Mouse (Mus musculus) urinary bladder, postnatal 36 days (tissue): ENCODE results near the gene Ugt1a7c.
"Not testable (repeated sequence)": the region's sequence is repeated elsewhere in the genome, so short reads cannot be mapped to it uniquely, and the experiment has no call there.

ENCODE experiments used
- DNase-seq, 2 experiments: peaks; one replicate each; pipeline ENCODE4 v3.0.0; 2022; ENCODE audit warnings: low spot score in 2 of 2, mixed read lengths in 1 of 2

Ugt1a7c gene

GRCm38 (mm10) chr1:88223591-88223990 is 128.7 kb downstream of the Ugt1a7c start:
- DNase-seq, result no peak

- peak in 1 of 2 experiments; percentile 86 for DNase-seq
Measured at GRCm38 (mm10) chr1:88224029-88224776, 129.3 kb downstream of the Ugt1a7c start.

GRCm38 (mm10) chr1:88225301-88225700 is 130.4 kb downstream of the Ugt1a7c start:
- DNase-seq, result not testable (repeated sequence)

- DNase-seq, result no peak
Measured at GRCm38 (mm10) chr1:88225741-88226140, 130.9 kb downstream of the Ugt1a7c start.

- DNase-seq, result no peak
Measured at GRCm38 (mm10) chr1:88226670-88227379, 132.0 kb downstream of the Ugt1a7c start, which contains the start of gene Mroh2a. Mroh2a (plus strand) TSS chr1:88226986.

- DNase-seq, result no peak
Measured at GRCm38 (mm10) chr1:88227482-88227881, 132.6 kb downstream of the Ugt1a7c start.

- DNase-seq, result no peak
Measured at GRCm38 (mm10) chr1:88228121-88228520, 133.3 kb downstream of the Ugt1a7c start.

- no peak for DNase-seq
Measured at GRCm38 (mm10) chr1:88229566-88229965, 134.7 kb downstream of the Ugt1a7c start.

- no peak for DNase-seq
Measured at GRCm38 (mm10) chr1:88229986-88230385, 135.1 kb downstream of the Ugt1a7c start.

- no peak for DNase-seq
Measured at GRCm38 (mm10) chr1:88230421-88230820, 135.6 kb downstream of the Ugt1a7c start.

- DNase-seq, result no peak
Measured at GRCm38 (mm10) chr1:88230981-88231802, 136.3 kb downstream of the Ugt1a7c start.

GRCm38 (mm10) chr1:88231803-88232499 is 137.1 kb downstream of the Ugt1a7c start:
- no peak for DNase-seq

- DNase-seq, result no peak
Measured at GRCm38 (mm10) chr1:88232664-88233380, 138.0 kb downstream of the Ugt1a7c start.

- peak in 1 of 2 experiments; percentile 8 for DNase-seq
Measured at GRCm38 (mm10) chr1:88233421-88234247, 138.8 kb downstream of the Ugt1a7c start.

- DNase-seq, result no peak
Measured at GRCm38 (mm10) chr1:88234248-88234610, 139.4 kb downstream of the Ugt1a7c start.

GRCm38 (mm10) chr1:88234646-88235045 is 139.8 kb downstream of the Ugt1a7c start:
- DNase-seq, result no peak

GRCm38 (mm10) chr1:88235046-88235893 is 140.4 kb downstream of the Ugt1a7c start:
- DNase-seq, result no peak

GRCm38 (mm10) chr1:88235894-88236415 is 141.1 kb downstream of the Ugt1a7c start:
- DNase-seq, result no peak

- DNase-seq, result no peak
Measured at GRCm38 (mm10) chr1:88237311-88237710, 142.4 kb downstream of the Ugt1a7c start.
